Mouse (Mus musculus): ENCODE data around the gene Cacng8. TPM values are rescaled to one million over a fixed set of nuclear protein-coding genes. Genes with fewer than 3 reads are reported as not detected.

Gene Cacng8
- total RNA-seq (2021) = not detected
- long read RNA-seq, experiment 1 = 0 reads
- long read RNA-seq, experiment 2 = 0 reads

DNA sequence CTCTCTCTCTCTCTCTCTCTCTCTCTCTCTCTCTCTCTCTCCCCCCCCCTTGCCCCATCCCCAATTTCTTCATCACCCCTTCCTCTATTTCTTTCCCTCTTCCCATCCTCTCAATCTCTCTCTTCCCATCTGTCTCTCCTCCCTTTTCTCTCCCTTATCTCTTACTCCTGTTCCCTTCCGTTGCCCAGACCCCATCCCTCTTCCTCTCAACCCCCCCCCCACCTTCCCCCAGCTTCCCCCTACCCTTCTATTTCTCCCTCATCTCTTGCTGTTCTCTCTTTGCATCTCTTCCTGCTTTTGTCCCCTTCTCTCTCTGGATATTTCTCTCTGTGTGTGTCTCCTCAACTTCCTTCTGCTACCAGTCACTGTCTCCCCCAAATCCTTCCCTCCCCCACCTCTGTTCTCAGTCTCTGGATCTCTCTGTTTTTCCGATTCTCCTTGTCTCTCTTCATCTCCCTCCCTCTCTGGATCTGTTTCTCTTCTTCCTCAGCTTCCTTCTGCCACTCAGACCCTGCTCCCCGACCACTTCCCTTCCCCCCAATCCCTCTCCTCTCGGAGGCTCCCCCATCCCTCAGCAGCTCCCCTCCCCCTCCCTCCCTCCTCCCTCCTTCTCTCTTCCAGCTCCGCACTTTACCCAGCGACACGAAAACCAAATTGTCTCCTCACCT is at the start of gene Cacng8:
TSS of gene Cacng8 (plus strand) at position 271 of the 668 bp plus-strand sequence.
- DNase-seq = no peak

- no peak for DNase-seq
Measured at GRCm38 (mm10) chr7:3343861-3344260, 46.6 kb upstream of the Cacng8 start.

DNA sequence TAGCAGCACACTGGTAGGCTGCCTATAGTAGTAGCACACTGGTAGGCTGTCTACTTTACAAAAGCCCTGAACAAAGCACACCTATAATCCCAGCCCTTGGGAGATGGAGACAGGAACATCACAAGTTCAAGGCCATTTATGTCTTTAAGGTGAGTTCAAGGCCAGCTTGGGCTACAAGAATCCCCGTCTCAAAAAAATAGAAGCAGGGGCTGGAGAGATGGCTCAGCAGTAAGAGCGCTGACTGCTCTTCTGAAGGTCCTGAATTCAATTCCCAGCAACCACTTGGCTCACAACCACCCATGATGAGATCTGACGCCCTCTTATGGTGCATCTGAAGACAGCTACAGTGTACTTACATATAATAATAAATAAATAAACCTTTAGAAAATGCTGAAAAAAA is 45.2 kb upstream of the Cacng8 start:
- no peak for DNase-seq

- DNase-seq = no peak
Measured at GRCm38 (mm10) chr7:3347366-3348287, 42.9 kb upstream of the Cacng8 start.

DNA sequence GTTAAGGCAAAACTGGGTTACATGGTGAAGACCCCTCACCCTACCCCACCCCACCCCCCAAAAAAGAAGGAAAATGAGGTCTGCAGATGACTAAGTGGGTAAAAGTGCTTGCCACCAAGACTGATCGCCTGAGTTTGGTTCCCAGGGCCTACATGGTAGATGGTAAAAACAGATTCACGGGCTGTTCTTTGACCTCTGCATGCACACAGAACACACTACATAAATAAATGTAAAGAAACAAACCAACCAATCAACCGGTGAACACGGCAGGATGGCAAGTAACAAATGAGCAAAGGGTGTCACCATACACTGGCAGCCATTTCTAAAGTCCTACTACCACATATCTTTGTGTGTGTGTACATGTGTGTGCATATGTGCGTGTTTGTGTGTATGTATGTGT is 42.2 kb upstream of the Cacng8 start:
- DNase-seq = no peak

GRCm38 (mm10) chr7:3349775-3350174 is 40.7 kb upstream of the Cacng8 start:
- no peak for DNase-seq

- DNase-seq = no peak
Measured at GRCm38 (mm10) chr7:3351536-3351935, 38.9 kb upstream of the Cacng8 start.

DNA sequence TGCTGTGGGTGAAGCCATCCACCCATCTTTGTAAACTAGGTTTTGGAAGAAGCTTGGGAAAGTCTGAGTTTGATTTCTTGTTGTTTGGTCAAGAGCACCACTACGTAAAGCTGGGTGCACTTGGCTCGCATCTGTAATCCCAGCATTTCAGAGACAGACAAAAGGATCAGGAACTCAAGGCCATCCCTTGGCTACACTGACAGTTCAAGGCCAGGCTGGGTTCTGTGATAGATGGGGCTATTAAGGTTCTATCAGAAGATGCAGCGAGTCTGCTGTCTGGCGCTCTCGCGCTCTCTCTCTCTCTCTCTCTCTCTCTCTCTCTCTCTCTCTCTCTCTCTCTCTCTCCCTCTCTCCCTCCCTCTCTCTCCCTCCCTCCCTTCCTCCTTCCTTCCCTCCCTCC is 35.6 kb upstream of the Cacng8 start:
- no peak for DNase-seq

GRCm38 (mm10) chr7:3360678-3361077 is 29.8 kb upstream of the Cacng8 start:
- no peak for DNase-seq

- DNase-seq = no peak
Measured at GRCm38 (mm10) chr7:3365547-3366279, 24.8 kb upstream of the Cacng8 start.

GRCm38 (mm10) chr7:3366705-3367516 is 23.6 kb upstream of the Cacng8 start:
- DNase-seq = no peak

GRCm38 (mm10) chr7:3367569-3367968 is 22.9 kb upstream of the Cacng8 start:
- DNase-seq = no peak

DNA sequence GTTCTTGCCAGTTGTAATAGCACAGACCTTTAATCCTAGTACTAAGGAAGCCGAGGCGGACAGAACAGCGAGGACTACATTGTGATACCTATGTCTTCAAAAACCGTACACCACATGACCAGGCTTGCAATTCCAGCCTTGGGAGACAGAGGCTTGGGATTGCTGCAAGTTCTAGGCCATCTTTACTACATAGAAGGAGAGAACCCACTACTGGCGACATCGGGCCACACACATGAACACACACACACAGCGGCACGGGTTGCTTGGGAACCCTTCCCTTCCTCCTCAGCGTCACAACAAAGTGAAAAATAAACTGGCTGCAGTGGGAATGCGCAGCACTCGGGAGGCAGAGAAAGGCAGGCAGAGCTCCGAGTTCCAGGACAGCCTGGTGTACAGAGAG is 22.2 kb upstream of the Cacng8 start:
- no peak for DNase-seq

DNA sequence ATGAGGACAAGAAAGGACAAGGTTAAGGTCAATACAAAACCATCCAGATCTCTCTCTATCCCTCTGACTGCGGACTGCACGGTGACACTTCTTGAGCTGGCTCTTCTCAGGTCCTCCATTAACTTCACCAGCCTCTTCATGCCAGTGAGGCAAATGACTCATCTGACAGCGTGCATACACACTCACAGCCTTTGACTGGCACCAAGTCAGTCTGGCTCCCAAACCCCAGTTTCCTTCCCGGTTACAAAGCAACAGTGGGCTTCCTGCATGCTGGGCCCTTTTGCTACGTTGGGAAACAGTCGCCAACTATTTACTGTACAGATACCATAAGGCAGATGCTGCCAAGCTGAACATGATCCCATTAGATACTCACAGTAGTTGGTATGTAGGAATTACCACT is 21.3 kb upstream of the Cacng8 start:
- no peak for DNase-seq

- no peak for DNase-seq
Measured at GRCm38 (mm10) chr7:3370407-3370806, 20.1 kb upstream of the Cacng8 start.

DNA sequence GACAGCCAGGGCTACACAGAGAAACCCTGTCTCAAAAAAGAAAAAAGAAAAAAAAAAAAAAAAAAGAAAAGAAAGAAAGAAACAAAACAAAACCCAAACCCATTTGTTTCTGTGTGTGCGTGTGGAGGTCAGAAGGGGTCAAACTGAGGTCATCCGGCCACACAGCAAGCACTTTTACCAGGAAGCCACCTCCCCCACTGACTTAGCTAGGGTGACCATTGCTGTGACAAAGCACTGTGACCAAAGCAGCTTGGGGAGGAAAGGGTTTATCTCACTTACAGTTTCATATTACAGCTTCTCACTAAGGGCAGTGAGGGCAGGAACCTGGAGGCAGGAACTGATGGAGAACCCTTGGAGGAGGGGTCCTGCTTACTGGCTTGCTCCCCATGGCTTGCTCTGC is 18.1 kb upstream of the Cacng8 start:
- DNase-seq = no peak

GRCm38 (mm10) chr7:3373754-3374153 is 16.7 kb upstream of the Cacng8 start:
- no peak for DNase-seq

DNA sequence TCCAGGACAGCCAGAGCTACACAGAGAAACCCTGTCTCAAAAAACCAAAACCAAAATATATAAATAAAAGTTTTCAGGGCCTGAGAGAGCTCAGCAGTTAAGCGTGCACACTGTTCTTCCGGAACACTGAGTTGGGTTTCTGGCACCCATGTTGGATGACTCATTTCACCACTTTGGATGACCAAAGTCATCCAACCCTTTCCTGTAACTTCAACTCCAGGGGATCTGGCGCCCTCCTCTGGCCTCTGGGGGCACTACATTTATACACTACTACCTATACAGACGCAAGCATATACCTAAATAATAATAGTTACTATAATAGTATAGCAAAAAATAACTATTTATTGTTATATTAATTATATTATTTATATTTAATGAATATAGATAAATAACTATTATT is 13.7 kb upstream of the Cacng8 start:
- peak; percentile 12 for DNase-seq

GRCm38 (mm10) chr7:3382123-3382522 is 8.4 kb upstream of the Cacng8 start:
- no peak for DNase-seq

- no peak for DNase-seq
Measured at GRCm38 (mm10) chr7:3384807-3385319, 5.6 kb upstream of the Cacng8 start.

DNA sequence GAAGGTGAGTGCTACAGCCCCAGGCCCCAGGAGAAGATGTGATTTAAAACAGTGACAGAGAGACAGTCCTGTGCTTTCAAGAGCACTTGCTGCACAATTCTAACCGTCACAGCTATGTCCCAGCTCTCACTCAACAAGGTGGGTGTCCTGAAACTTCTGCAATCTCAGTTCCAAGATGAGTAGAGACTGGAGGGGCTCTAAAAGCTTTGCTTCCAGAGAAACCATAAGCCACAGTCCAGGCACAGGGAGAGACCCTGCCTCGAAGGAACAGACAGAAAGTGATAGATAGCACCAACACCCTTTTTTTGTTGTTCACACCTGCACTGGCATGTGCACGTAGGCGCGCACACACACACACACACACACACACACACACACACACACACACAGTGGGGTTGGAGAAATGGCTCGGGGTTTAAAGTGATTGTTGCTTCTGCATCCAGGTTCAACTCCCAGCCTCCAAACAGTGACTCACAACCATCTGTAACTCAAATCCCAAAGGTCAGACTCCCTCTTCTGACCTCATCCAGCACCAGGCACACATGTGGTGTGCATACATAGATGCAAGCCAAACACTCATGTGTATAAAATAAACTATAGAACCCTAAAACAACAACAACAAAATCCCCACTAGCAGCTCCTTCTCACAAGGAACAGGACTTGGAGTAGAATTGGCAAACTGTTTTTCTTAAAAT is 4.3 kb upstream of the Cacng8 start:
- DNase-seq = no peak

Measured in gastrocnemius, postnatal 25 days (tissue).